Mouse (Mus musculus): Measurements from ENCODE around the gene Pkhd1. TPM values are rescaled to one million over a fixed set of nuclear protein-coding genes. Genes with fewer than 3 reads are reported as not detected.

Pkhd1 gene
- total RNA-seq, 1 experiment from 2014 or later = not detected

DNA sequence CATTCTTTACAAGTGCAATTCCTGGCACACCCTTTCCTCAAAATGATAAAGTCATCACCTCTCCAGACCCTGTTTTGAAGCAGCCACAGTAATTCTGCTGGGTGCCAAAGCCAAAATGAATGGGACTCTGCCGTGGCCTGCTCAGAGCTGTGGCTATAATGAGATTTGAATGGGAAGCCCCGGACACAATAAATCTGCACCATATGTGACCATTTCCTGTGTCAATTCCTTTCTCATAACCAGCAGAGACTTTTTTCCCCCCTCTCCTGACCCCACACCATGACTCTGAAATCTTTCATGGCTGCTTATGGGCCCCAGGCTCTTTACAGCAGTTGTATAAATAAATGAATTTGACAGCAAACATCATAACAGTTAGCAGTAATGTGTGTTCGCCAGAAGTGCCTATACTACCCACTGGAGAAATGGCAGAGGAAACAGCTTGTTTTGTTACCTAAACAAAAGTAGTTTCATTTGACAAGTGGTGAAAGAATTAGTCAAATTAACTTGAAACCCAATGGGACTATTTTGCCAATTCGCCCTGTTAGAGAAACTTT, 482.7 kb downstream of the Pkhd1 start:
- ATAC-seq (replicated peaks in 1 of 2; ENCODE audit: insufficient read depth in 1 of 2, low FRiP score in 2 of 2, low TSS enrichment in 1 of 2, low read depth in 1 of 2, poor library complexity in 2 of 2, severe bottlenecking in 2 of 2) = no peak

DNA sequence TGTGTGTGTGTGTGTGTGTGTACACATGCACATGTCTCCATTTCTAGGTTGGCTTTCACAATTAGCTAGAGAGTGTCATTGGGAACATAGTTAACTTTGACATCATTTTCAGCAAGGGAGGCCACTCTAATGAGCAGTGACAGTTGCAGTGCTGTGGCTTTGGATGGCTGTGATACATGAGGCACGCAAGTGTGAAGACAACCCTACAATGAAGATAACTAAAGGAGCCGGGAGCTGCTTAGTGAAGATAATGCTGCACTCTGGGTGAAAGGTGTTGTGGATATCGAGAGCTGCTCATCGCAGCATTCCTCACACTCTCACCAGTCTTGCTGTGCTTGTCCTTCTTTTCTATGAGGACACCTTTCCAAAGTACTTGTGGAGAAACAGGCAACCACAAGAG, 484.2 kb downstream of the Pkhd1 start:
- no peak for ATAC-seq (replicated peaks in 1 of 2; ENCODE audit: insufficient read depth in 1 of 2, low FRiP score in 2 of 2, low TSS enrichment in 1 of 2, low read depth in 1 of 2, poor library complexity in 2 of 2, severe bottlenecking in 2 of 2)

DNA sequence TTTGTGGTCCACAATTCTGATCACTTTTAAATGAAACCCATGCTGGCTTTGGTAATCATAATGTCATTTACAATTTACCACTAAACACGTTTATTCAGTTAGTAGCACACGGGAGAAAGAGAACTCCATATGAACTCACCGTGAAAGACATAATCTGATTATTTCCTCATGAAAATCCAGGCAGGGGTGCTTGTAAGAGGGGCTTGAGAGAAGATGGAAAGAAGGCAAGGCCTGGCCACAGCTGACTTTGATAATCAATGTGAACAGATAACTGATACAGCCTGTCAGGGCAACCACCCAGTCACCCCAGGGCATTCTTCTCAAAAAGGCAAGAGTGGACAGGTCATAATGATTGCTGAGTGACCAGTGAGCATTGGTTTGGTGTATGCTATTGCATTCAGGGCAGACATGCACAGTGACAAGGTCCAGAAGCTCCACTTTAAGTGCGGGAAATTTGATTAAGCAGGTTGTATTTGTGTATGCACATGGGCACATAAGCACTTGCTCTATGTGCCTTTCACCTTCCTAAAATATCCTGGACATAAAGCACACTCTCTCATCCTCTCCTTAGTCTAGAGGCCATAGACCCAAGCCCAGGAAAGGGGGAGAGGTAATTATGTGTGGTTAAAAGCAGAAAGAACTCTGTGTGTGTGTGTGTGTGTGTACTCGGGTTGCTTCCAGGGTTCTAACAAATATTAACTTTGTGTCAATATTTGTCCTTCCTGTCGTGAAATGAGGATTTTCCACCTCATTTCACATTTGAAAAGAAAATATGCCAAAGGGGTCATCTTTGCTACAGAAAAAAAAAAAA, 485.9 kb downstream of the Pkhd1 start:
- no peak for ATAC-seq (replicated peaks in 1 of 2; ENCODE audit: insufficient read depth in 1 of 2, low FRiP score in 2 of 2, low TSS enrichment in 1 of 2, low read depth in 1 of 2, poor library complexity in 2 of 2, severe bottlenecking in 2 of 2)

DNA sequence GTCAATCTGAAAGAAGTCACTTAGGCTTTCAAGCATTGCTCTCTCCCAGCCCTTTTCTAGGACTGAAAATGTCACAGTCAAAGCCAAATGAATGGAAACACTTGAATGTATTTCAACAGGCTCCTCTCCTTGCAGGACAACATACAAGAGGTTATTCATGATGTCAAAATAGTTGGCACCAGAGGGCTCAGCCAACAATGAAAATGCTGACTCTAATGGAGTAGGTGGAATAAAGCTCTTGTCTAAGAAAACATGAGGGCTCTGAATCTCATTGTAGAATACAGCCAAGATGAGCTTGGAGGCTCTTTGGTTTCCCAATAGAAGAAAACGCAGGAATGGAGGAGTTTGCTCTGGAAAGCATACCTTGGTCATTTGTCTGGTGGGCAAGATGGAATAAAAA, 500.5 kb downstream of the Pkhd1 start:
- no peak for ATAC-seq (replicated peaks in 1 of 2; ENCODE audit: insufficient read depth in 1 of 2, low FRiP score in 2 of 2, low TSS enrichment in 1 of 2, low read depth in 1 of 2, poor library complexity in 2 of 2, severe bottlenecking in 2 of 2)

DNA sequence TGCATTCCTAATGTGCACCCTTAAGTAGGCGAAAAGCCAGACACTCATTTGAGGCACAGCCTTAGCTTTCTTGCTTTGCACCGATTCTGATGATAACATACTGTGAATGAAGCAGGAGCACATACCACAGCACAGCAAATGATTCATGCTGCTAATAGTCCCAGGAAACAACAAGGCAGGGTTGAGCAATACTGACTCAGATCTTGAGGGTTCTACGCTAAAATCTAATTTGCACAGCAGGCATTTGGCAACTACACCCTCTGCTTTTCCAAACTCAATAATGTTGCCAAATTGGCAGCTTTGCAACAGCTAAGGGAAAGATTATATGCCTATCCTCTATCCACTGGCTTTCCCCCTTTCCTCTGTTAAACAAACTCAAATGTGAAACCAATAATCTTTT, 548.1 kb downstream of the Pkhd1 start:
- ATAC-seq (replicated peaks in 1 of 2; ENCODE audit: insufficient read depth in 1 of 2, low FRiP score in 2 of 2, low TSS enrichment in 1 of 2, low read depth in 1 of 2, poor library complexity in 2 of 2, severe bottlenecking in 2 of 2) = no peak

DNA sequence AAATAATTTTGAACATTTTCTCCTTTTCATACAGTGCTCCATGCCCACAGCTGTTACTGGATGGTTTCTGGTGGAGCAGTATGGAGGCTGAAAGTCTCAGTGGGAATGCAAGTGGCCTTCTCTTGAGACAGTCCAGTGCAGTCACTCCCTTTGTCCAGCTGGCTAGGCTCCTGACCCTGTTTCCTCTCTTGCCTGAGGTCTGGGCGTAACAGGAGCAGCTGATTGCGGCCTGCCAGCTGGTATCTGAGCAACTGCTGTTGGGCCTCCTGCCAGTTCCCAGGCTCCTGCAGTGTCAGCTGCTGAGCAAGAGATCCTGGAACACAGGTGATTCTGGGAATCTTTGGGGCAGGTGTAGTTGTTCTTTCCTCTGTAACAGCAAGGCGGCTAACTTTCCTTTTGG, 559.6 kb downstream of the Pkhd1 start:
- ATAC-seq (replicated peaks in 1 of 2; ENCODE audit: insufficient read depth in 1 of 2, low FRiP score in 2 of 2, low TSS enrichment in 1 of 2, low read depth in 1 of 2, poor library complexity in 2 of 2, severe bottlenecking in 2 of 2) = no peak

DNA sequence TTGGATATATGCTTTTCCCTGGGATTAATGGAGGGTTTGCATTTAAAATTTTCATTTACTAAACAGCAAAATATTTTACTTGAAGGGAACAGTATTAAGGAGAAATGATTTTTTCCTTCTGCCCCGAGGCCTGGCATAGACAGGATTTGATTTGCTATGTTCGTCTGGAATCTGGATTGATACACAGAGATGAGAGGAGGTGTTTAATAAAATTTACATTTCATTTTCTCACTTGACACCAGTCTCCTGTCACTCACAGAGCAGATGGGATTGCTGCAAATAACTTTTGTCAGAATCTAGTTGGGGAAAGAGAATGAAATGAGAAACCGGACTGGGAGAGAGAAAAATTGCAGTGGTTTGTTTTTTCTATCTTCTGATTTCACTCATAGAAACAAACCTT, 578.5 kb downstream of the Pkhd1 start:
- no peak for ATAC-seq (replicated peaks in 1 of 2; ENCODE audit: insufficient read depth in 1 of 2, low FRiP score in 2 of 2, low TSS enrichment in 1 of 2, low read depth in 1 of 2, poor library complexity in 2 of 2, severe bottlenecking in 2 of 2)

DNA sequence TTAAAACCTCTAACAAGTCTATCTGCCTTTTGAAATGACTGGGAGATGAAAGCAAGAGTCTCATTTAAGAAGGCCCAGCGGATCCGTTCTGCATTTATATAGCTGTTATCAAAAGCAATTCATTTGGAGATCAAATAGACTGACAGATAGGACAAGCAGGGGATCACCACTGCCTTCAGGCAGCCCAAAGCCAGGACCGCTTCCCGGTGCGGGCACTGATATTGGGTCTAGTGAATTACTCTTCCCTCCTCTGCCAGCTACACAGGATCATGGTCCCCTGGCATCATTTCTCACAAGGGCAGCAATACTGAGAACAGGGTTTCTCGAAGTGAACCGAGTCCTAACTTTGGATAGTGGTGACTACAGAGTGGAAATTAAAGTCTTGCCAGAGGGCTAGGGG, 582.6 kb downstream of the Pkhd1 start:
- no peak for ATAC-seq (replicated peaks in 1 of 2; ENCODE audit: insufficient read depth in 1 of 2, low FRiP score in 2 of 2, low TSS enrichment in 1 of 2, low read depth in 1 of 2, poor library complexity in 2 of 2, severe bottlenecking in 2 of 2)

DNA sequence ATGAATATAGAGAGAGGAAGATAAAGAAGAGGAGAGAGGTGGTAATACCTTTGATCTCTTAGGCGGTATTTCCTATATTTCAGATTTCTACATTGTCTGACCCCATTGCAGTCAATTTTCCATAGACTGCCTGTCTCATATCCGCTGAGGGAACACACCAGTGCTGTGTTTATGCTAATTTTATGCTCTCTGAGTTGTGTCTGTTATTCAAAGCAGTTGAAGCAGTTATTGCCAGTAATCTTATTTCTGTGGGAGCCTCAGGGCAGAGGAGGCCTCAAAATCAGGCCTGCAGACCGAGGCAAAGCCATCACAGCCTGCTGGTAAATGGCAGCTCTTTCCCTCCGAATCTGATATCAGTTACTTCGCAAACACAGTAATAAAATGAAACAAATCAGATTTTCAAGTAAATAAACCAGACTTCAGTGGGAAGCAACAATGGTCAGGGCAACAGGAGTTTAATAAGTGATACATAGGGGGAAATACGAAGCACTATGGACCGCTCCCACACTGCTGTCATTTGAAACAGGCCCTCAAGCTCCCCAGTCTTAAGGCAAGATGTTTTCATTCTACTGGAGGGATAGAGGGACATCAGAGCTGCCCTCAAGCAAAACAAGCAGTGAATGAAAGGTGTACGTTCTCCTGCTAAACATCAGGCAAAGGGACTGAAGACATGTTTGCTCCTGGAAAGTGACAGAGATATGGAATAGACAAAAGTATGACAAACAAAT, 599.5 kb downstream of the Pkhd1 start:
- no peak for ATAC-seq (replicated peaks in 1 of 2; ENCODE audit: insufficient read depth in 1 of 2, low FRiP score in 2 of 2, low TSS enrichment in 1 of 2, low read depth in 1 of 2, poor library complexity in 2 of 2, severe bottlenecking in 2 of 2)

DNA sequence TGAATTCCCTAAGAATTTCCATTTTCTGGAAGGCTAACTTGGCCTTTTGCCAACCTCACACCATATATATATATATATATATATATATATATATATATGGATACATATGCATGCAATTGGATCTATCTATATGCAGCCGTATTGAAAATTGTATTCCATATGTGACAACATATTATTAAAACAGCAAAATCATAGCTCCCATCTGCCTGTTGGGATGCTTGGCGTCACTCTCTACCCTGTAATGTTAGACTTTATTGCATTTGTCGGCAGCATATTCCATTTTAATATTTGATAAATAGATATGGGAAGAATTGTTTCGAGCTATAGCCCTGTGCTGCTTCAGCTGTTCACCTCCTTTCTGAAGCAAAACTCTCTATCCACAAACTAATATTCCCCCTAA, 600.2 kb downstream of the Pkhd1 start:
- ATAC-seq (replicated peaks in 1 of 2; ENCODE audit: insufficient read depth in 1 of 2, low FRiP score in 2 of 2, low TSS enrichment in 1 of 2, low read depth in 1 of 2, poor library complexity in 2 of 2, severe bottlenecking in 2 of 2) = no peak

Other genes with a start within 250 kb of the Pkhd1 start
- gene Il17a, start 112.8 kb upstream of the Pkhd1 start, total RNA-seq (2017) = not detected in 2 replicates
- gene Il17f, start 172.6 kb upstream of the Pkhd1 start, total RNA-seq (2017) = 0.75 TPM in 1 of 2 replicates, not detected in the other
- gene Mcm3, start 202.2 kb upstream of the Pkhd1 start, total RNA-seq (2017) = 230 and 289 TPM in 2 replicates

All from hematopoietic stem cell, adult 5-6 weeks (primary cell).